Mouse (Mus musculus) heart, embryonic 13.5 days (tissue): ENCODE measurements around the gene Hbq1a. TPM values are rescaled to one million over a fixed set of nuclear protein-coding genes. Genes with fewer than 3 reads are reported as not detected.
A peak's percentile ranks its signal among the peaks of the same experiment; 100 is the strongest.
"Not testable (repeated sequence)": the region's sequence is repeated elsewhere in the genome, so short reads cannot be mapped to it uniquely, and the experiment has no call there.

Source experiments
- ATAC-seq: fragments of 200-750 bp; cut with Nextera tagmentation; 2 replicates; pipeline ENCODE4 v1.8.0; 2017; ENCODE audit warnings: moderate TSS enrichment; ENCODE audit not compliant: insufficient number of reproducible peaks, low FRiP score, low TSS enrichment; ENCODE audit errors: extremely low read depth
- H3K27ac ChIP-seq: fragments of 300-500 bp; sonication (generic); replicated peaks from 2 replicates; pipeline ENCODE4 v1.5.1; 2015; ENCODE audit warnings: moderate library complexity, mild to moderate bottlenecking, inconsistent platforms
- H3K27me3 ChIP-seq: fragments of 300-500 bp; sonication (generic); replicated peaks from 2 replicates; pipeline ENCODE4 v1.6.1; 2015; ENCODE audit warnings: mild to moderate bottlenecking, inconsistent platforms
- H3K36me3 ChIP-seq: fragments of 300-500 bp; sonication (generic); 2 replicates; pipeline ENCODE4 v1.6.1; 2015; ENCODE audit warnings: mild to moderate bottlenecking, inconsistent platforms
- H3K4me1 ChIP-seq: fragments of 300-500 bp; sonication (generic); 2 replicates; pipeline ENCODE4 v1.6.1; 2015; ENCODE audit warnings: inconsistent platforms
- H3K4me2 ChIP-seq: fragments of 300-500 bp; sonication (generic); 2 replicates; pipeline ENCODE4 v1.6.1; 2015; ENCODE audit warnings: inconsistent platforms, mild to moderate bottlenecking, moderate library complexity
- H3K4me3 ChIP-seq: fragments of 300-500 bp; sonication (generic); 2 replicates; pipeline ENCODE4 v1.5.1; 2015; ENCODE audit warnings: moderate library complexity, mild to moderate bottlenecking, inconsistent platforms
- H3K9ac ChIP-seq: fragments of 300-500 bp; sonication (generic); 2 replicates; pipeline ENCODE4 v1.6.1; 2015; ENCODE audit warnings: inconsistent platforms, mild to moderate bottlenecking, moderate library complexity
- H3K9me3 ChIP-seq: fragments of 300-500 bp; sonication (generic); 2 replicates; pipeline ENCODE4 v1.6.1; 2016; ENCODE audit warnings: inconsistent platforms
- WGBS: fragments of 180-500 bp; shearing (Covaris S2); methylation state at CpG from one replicate; pipeline ENCODE4 v1.1.7; 2015; ENCODE audit warnings: mixed read lengths; 5-methylcytosine and 5-hydroxymethylcytosine counted together
- polyA plus RNA-seq: library from polyadenylated mRNA; unstranded; fragments of >200 nt; fragmentation: Nextera tagmentation; extraction: Ambion mirVana; gene quantifications from 2 replicates; pipeline ENCODE4 v1.2.1, GENCODE M21; 2015

The Hbq1a gene
- polyA plus RNA-seq, 1 experiment from 2014 or later: 8.0 TPM

- H3K4me2 ChIP-seq: peak overlapping the region; percentile 79
- no peaks in the 10 kb centered on the region for H3K9me3 ChIP-seq
- no peaks in the 10 kb centered on the region for H3K36me3 ChIP-seq
- peaks cover 32% of the 10 kb centered on the region for H3K4me1 ChIP-seq
- peak overlapping the region; percentile 97 for H3K9ac ChIP-seq
- 21% methylated on average over 5 of the region's 5 CpGs for WGBS
- peak overlapping the region; percentile 93 for H3K27ac ChIP-seq
- 0 out of 2 replicates have a peak, but pooled peaks cover 4% of the 10 kb centered on the region for H3K27me3 ChIP-seq
- H3K4me3 ChIP-seq: peak overlapping the region; percentile 92
- no peak for ATAC-seq
Measured at GRCm38 (mm10) chr11:32267964-32268363, 31.9 kb upstream of the Hbq1a start.

GRCm38 (mm10) chr11:32268952-32269351 is 30.9 kb upstream of the Hbq1a start:
- peak overlapping the region; percentile 93 for H3K27ac ChIP-seq
- H3K4me1 ChIP-seq: peaks cover 23% of the 10 kb centered on the region
- WGBS: 58% methylated on average over 5 of the region's 5 CpGs
- peak overlapping the region; percentile 97; the same call in 1 of the 2 replicates for H3K9ac ChIP-seq
- H3K4me2 ChIP-seq: peak overlapping the region; percentile 79
- peak; percentile 61; the same call in 1 of the 2 replicates for ATAC-seq
- H3K27me3 ChIP-seq: 0 out of 2 replicates have a peak, but pooled peaks cover 4% of the 10 kb centered on the region
- no peaks in the 10 kb centered on the region for H3K9me3 ChIP-seq
- no peaks in the 10 kb centered on the region for H3K36me3 ChIP-seq
- no peak overlapping the region for H3K4me3 ChIP-seq

GRCm38 (mm10) chr11:32271178-32271577 is 28.7 kb upstream of the Hbq1a start:
- Histone ChIP-seq H3K4me2 (no peak overlapping the region), H3K4me3 (no peak overlapping the region), H3K27me3 (peaks cover 16% of the 10 kb centered on the region), H3K4me1 (peaks cover 12% of the 10 kb centered on the region), H3K9ac (no peak overlapping the region), H3K27ac (no peak overlapping the region), H3K9me3 (no peaks in the 10 kb centered on the region), H3K36me3 (no peaks in the 10 kb centered on the region)
- WGBS: 46% methylated on average over 4 of the region's 4 CpGs
- no peak for ATAC-seq

GRCm38 (mm10) chr11:32276347-32276746 is 23.5 kb upstream of the Hbq1a start, which contains the start of gene Hba-x:
TSS of gene Hba-x (plus strand) at chr11:32276400.
- H3K36me3 ChIP-seq: no peaks in the 10 kb centered on the region
- H3K4me1 ChIP-seq: no peaks in the 10 kb centered on the region
- H3K4me3 ChIP-seq: peak within 1 kb of the TSS; percentile 20; the same call in 1 of the 2 replicates
- peaks cover 66% of the 10 kb centered on the region for H3K27me3 ChIP-seq
- 65% methylated on average over 3 of the region's 3 CpGs for WGBS
- ATAC-seq: 0 out of 2 replicates have a peak, but pooled peaks have one; percentile 16
- H3K27ac ChIP-seq: peak within 1 kb of the TSS; percentile 68
- no peaks in the 10 kb centered on the region for H3K9me3 ChIP-seq
- peak within 1 kb of the TSS; percentile 25; the same call in 1 of the 2 replicates for H3K9ac ChIP-seq
- peak within 1 kb of the TSS; percentile 51 for H3K4me2 ChIP-seq

GRCm38 (mm10) chr11:32277736-32278457 is 22.0 kb upstream of the Hbq1a start:
- Histone ChIP-seq H3K27me3 (peaks cover 74% of the 10 kb centered on the region), H3K9me3 (no peaks in the 10 kb centered on the region), H3K4me2 (peak overlapping the region; percentile 51), H3K27ac (peak overlapping the region; percentile 68), H3K4me3 (peak overlapping the region; percentile 20), H3K9ac (peak overlapping the region; percentile 28), H3K4me1 (no peaks in the 10 kb centered on the region), H3K36me3 (no peaks in the 10 kb centered on the region)
- ATAC-seq: no peak
- 54% methylated on average over 21 of the region's 21 CpGs for WGBS

GRCm38 (mm10) chr11:32278458-32278957 is 21.4 kb upstream of the Hbq1a start:
- peak overlapping the region; percentile 28; the same call in 1 of the 2 replicates for H3K9ac ChIP-seq
- H3K27ac ChIP-seq: peak overlapping the region; percentile 68
- 63% methylated on average over 12 of the region's 12 CpGs for WGBS
- peak overlapping the region; percentile 51 for H3K4me2 ChIP-seq
- H3K4me3 ChIP-seq: peak overlapping the region; percentile 20
- no peaks in the 10 kb centered on the region for H3K4me1 ChIP-seq
- no peaks in the 10 kb centered on the region for H3K9me3 ChIP-seq
- ATAC-seq: no peak
- no peaks in the 10 kb centered on the region for H3K36me3 ChIP-seq
- peaks cover 74% of the 10 kb centered on the region for H3K27me3 ChIP-seq

GRCm38 (mm10) chr11:32280646-32281045 is 19.2 kb upstream of the Hbq1a start:
- Histone ChIP-seq H3K27me3 (peaks cover 71% of the 10 kb centered on the region), H3K36me3 (no peaks in the 10 kb centered on the region), H3K9me3 (no peaks in the 10 kb centered on the region), H3K4me2 (peak overlapping the region; percentile 51), H3K27ac (peak overlapping the region; percentile 68; the same call in 1 of the 2 replicates), H3K4me3 (no peak overlapping the region), H3K4me1 (no peaks in the 10 kb centered on the region), H3K9ac (peak overlapping the region; percentile 19)
- WGBS: 76% methylated on average over 2 of the region's 2 CpGs
- no peak for ATAC-seq

- Histone ChIP-seq H3K4me3 (no peak overlapping the region), H3K9ac (peak overlapping the region; percentile 34; the same call in 1 of the 2 replicates), H3K9me3 (no peaks in the 10 kb centered on the region), H3K27me3 (peaks cover 65% of the 10 kb centered on the region), H3K4me2 (peak overlapping the region; percentile 51), H3K36me3 (no peaks in the 10 kb centered on the region), H3K4me1 (no peaks in the 10 kb centered on the region), H3K27ac (peak overlapping the region; percentile 68)
- 60% methylated on average over 1 of the region's 1 CpGs for WGBS
- ATAC-seq: no peak
Measured at GRCm38 (mm10) chr11:32281416-32282144, 18.3 kb upstream of the Hbq1a start.

- ATAC-seq: peak; percentile 75
- Histone ChIP-seq H3K27ac (peak within 1 kb of the TSS; percentile 68; the same call in 1 of the 2 replicates), H3K9ac (0 out of 2 replicates have a peak within 1 kb of the TSS, but pooled peaks have one; percentile 14), H3K27me3 (peaks cover 58% of the 10 kb centered on the region), H3K4me2 (peak within 1 kb of the TSS; percentile 51)
- H3K4me1 ChIP-seq, H3K4me3 ChIP-seq, H3K9me3 ChIP-seq, H3K36me3 ChIP-seq: not testable (repeated sequence)
- 25% methylated on average over 1 of the region's 5 CpGs for WGBS
Measured at GRCm38 (mm10) chr11:32283091-32283777, 16.6 kb upstream of the Hbq1a start, which contains the start of gene Hba-a1. TSS of gene Hba-a1 (plus strand) at chr11:32283511.

- ATAC-seq, H3K9me3 ChIP-seq, H3K9ac ChIP-seq, H3K4me3 ChIP-seq, H3K4me1 ChIP-seq, H3K36me3 ChIP-seq, H3K27ac ChIP-seq, H3K4me2 ChIP-seq: not testable (repeated sequence)
- 41% methylated on average over 2 of the region's 2 CpGs for WGBS
- H3K27me3 ChIP-seq: peaks cover 51% of the 10 kb centered on the region
Measured at GRCm38 (mm10) chr11:32284582-32284981, 15.3 kb upstream of the Hbq1a start.
